Mouse (Mus musculus): Measurements from ENCODE around the gene Cdkn2d. TPM values are rescaled to one million over a fixed set of nuclear protein-coding genes. Genes with fewer than 3 reads are reported as not detected.
A peak's percentile ranks its signal among the peaks of the same experiment; 100 is the strongest.
"Not testable (repeated sequence)": the region's sequence is repeated elsewhere in the genome, so short reads cannot be mapped to it uniquely, and the experiment has no call there.

Cdkn2d gene
- total RNA-seq, 2 experiments from 2014 or later: 8.0 to 8.3 TPM

DNA sequence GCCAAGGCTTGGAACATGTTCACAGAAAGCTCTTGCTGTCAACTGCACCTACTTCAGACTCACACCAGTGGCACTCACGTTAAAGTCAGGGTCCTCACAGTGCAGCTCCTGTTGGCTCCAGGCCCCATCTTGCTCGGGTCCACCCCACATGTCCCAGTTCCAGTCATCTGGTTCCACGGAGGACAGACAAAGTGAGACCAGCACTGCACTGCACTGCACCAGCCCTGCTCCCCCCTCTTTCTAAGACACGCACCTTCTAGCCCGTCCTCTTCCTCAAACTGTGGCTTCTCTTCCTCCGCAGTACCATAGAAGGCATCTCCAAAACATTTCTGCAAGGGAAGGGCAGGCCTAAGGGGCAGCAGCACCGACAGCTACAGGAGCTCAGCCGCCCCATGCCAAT is 14.9 kb downstream of the Cdkn2d start:
- DNase-seq (ENCODE audit: low spot score): no peak

GRCm38 (mm10) chr9:21275727-21276126 is 15.5 kb downstream of the Cdkn2d start:
- no peak for DNase-seq (ENCODE audit: low spot score)

DNA sequence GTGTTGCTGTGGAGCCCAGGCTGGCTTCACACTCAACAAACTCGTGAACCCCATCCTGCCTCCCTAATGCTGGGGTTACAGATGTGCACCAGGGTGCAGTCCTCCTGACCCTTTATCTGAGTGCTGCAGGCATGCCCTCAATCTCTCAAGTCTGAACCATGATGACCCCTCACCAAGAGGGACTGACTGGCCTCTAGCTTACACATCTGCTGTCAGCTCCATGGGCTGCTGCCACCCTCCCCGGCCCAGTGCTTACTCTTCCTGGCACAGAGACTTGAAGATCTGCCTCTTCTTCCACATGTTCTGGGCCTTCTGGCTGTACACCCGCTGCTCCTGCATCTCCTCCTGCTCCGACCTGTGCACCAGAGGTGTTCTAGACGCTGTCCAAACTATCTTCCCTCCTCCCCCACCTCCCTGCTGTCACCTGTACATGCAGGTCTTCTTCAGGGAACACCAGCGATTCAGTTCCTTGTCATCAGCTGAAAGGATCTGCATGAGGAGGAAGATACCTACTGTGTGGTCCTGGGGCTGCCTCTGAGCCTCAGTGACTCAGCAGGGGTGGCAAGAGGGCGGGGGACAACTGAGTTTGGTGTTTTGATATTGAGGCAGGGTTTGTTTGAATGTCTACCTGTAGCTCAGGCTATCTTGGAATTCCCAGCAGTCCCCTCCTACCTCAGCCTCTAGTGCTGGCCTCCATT is 16.0 kb downstream of the Cdkn2d start:
- no peak for DNase-seq (ENCODE audit: low spot score)

DNA sequence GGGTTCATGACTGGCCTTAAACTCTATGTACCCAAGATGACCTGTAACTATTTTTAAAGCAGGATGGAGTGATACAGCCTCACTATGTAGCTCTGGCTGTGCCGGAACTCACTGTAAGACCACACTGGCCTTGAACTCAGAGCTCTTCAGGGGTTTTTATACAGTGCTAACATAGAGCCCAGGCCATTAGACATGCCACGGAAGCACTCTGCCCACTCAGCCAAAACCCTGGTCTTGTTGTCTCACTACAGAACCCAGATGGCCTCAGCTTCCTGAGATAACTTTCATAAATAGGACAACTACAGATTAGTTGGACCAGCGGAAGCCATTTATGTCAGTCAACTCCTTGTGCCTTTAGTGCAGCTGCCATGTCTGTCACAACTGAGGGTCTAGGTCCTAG is 16.9 kb downstream of the Cdkn2d start:
- no peak for DNase-seq (ENCODE audit: low spot score)

DNA sequence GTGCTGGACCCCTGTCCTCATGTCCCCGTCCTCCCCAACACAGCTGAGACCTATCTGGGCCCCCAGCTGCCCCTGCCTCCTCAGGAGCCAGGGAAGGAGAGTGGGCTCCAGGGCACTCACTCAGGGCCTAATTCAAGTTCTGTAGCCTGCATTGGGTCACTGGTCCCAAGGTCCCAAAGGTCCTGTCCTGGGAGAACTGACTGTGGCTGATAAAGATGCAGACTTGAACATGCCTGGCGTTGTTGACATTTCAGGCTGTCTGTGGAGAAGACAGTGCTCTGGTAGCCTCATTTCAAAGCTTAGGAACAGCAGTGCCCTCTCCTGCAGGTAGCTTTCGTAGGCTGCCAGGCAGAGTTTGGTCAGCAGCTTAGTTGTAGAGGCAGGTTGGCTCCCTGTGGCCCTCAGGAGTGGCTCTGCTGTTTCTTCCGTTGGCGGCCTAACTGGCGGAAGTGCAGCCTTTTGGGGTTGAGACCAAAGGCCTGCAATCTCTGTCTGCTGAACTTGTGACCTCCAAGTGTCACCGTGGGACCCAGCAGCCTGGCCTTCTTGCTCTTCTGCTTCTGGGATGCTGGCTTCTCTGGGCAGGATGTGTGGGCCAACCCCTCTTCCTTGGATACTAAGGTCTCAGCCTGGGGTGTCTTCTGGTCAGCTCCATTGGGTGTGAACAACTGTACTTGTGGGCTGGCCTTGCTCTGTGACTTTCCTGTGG is 17.5 kb downstream of the Cdkn2d start:
- no peak for DNase-seq (ENCODE audit: low spot score)

DNA sequence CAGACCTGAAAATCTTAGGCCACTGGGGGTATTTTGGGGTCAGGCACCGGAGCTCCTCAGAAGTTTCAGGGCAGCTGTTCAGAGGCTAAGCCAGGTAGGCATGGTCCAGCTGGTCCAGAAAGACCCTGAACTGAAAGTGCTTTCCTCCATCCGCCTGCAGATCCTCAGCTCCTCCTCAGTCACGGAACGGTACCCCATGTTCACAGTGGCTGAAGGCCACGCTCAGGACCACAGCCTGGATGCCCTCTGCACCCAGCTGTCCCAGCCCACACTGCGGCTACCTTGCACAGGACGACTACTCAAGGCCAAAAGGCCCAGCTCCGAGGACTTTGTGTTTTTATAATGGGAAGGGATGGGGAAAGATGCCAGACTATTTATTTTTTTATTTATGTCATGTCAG is 18.1 kb downstream of the Cdkn2d start:
- no peak for DNase-seq (ENCODE audit: low spot score)

DNA sequence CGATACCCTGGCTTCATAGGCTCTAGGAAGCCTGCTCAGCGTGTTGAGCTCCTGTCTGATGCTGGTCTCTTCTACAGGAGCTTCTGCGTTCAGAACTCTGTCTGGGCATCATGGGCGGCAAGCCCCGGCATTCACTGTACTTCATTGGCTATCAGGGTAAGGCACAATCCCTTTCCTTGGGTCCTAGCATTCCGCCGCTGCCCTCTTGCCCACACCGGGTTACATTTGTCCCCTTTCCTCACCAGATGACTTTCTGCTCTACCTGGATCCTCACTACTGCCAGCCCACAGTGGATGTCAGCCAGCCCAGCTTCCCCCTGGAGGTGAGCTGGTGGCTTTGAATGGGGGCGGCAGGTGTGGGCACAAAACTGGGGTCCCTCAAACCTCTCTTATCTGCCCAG is 18.8 kb downstream of the Cdkn2d start:
- no peak for DNase-seq (ENCODE audit: low spot score)

GRCm38 (mm10) chr9:21269590-21269989 is 21.6 kb downstream of the Cdkn2d start:
- not testable (repeated sequence) for DNase-seq (ENCODE audit: low spot score)

DNA sequence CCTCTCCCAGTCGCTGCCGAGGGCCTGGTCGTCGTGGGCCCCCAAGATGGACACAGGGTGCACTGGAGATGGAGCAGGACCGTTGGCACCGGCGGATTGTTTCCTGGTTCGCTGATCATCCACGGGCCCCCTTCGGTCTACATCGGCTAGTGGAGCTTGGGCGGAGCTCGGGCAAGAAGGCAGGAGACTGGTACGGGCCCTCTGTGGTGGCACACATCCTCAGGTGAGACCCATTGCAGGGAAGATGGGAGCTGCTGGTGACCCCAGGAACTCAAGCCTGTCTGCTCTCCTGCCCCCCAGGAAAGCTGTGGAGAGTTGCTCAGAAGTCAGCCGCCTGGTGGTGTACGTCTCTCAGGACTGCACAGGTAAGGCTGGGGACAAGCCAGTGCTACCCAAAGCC is 22.9 kb downstream of the Cdkn2d start:
- DNase-seq (ENCODE audit: low spot score): no peak

DNA sequence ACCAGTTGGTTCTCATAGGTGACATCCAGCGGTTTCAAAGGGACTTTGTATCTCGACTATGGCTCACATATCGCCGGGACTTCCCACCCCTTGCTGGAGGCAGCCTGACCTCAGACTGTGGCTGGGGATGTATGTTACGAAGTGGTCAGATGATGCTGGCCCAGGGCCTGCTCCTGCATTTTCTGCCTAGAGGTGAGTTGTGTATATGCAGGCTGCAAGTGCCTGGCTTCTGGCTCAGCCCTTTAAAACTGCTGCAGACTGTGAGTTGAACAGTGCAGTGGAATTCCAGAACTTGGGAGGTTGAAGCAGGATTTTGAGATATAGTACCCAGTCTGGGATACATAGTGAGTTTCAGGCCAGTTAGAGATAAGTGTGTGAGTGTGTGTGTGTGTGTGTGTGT is 24.3 kb downstream of the Cdkn2d start:
- no peak for DNase-seq (ENCODE audit: low spot score)

- peak; percentile 15 for DNase-seq (ENCODE audit: low spot score)
Observed at GRCm38 (mm10) chr9:21265611-21266010, 25.6 kb downstream of the Cdkn2d start.

- peak; percentile 99 for DNase-seq (ENCODE audit: low spot score)
Observed at GRCm38 (mm10) chr9:21265000-21265561, 26.1 kb downstream of the Cdkn2d start, which contains the start of gene Atg4d. Gene Atg4d (plus strand): TSS chr9:21265293.

- no peak for DNase-seq (ENCODE audit: low spot score)
Observed at GRCm38 (mm10) chr9:21264272-21264999, 26.8 kb downstream of the Cdkn2d start.

GRCm38 (mm10) chr9:21261831-21262230 is 29.4 kb downstream of the Cdkn2d start:
- DNase-seq (ENCODE audit: low spot score): no peak

DNA sequence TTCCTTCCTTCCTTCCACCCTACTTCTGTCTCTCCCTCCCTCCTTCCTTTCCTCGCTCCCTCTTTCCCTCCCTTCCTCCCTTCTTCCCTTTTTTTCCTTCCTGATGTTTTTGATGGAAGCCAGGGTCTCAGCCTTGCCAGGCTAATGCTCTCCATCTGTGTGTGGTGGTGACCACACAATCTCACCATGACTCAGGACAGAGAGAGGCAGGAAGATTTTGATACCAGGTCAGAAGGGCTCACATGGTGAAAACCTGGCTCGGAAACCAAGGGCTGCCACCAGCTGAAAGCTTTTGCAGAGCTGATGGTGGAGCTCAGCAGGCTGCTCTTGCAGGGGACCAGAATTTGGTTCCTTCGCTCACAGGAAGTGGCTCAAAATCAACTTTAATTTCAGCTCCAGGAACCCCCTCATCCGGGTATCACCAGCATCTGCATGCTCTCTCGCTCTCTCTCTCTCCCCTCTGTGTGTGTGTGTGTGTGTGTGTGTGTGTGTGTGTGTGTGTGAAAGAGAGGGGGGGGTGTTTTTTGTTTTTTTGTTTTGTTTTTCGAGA is 30.6 kb downstream of the Cdkn2d start:
- DNase-seq (ENCODE audit: low spot score): no peak

DNA sequence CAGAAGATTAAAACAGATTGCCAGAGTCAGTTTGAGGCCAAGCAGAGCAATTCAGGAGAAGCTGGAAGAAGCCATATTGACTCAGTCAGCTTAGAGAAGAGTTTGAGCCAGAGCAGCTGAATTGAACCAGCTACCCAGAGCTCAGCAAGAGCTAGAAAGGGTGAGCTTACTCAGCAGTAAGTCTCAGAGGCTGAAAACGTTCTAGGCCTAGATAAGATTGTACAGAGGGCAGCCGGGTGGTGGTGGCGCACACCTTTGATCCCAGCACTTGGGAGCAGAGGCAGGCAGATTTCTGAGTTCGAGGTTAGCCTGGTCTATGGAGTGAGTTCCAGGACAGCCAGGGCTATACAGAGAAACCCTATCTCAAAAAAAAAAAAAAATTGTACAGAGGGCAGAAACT is 34.9 kb downstream of the Cdkn2d start:
- not testable (repeated sequence) for DNase-seq (ENCODE audit: low spot score)

DNA sequence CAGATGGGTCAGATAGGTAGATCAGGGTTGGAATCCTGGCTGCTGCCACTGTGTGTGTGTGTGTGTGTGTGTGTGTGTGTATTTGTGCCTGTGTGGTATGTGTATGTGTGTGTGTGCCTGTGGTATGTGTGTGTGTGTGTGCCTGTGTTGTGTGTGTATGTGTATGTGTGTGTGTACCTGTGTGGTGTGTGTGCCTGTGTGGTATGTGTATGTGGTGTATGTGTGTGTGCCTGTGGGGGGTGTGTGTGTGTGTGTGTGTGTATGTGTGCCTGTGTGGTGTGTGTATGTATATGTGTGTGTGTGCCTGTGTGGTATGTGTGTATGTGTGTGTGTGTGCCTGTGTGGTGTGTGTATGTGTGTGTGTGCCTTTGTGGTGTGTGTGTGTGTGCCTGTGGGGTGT is 36.5 kb downstream of the Cdkn2d start:
- no peak for DNase-seq (ENCODE audit: low spot score)

DNA sequence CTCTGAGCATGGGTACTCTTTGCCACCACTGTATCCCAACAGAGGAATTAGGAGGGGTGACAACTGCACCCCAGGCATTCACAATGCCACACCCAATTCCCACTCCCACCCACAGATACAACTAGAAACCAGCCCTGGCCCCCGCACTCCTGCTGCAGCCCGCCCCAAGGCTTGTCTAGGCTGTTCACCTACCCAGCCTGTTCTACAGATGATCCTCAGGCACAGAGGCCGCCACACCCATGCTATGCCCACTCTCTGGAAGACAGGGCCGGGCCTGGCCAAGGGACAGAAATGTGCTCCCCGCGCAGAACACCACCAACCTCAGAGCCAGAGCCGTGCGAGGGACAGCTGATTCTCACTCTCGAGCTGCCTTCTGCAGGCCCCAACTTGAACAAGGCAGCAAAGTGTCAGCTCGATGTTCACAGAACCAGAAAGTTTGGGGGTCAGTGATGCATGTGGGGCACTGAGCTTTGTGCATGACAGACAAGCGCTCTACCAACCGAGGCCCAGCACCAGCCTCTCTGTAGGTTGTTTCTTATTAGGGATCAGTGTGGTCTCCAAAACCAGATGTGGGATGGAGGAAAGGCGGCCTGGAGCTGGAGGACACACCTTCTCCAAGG is 40.0 kb downstream of the Cdkn2d start:
- no peak for DNase-seq (ENCODE audit: low spot score)

DNA sequence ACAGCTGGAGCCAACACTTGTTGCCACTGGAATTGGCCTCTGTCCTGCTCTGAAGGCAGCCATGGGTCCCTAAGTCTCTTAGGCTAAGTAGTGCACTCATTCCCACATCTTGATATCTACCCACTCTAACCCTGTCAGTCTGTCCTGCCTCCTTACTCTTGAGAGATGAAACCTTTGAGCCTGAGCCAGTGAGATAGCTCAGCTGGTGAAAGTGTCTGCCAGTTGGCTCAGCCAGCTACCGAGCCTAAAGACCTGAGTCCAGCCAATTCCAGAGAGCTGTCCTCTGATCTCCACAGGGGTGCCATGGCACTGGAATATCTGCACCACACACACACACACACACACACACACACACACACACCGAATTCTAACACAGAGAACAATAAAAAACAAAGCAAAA is 40.7 kb downstream of the Cdkn2d start:
- peak; percentile 46 for DNase-seq (ENCODE audit: low spot score)

- no peak for DNase-seq (ENCODE audit: low spot score)
Observed at GRCm38 (mm10) chr9:21249629-21250508, 41.3 kb downstream of the Cdkn2d start.

Data from gastrocnemius, adult 18-20 months (tissue).